Mouse (Mus musculus) activated CD4-positive, CD25-positive, alpha-beta regulatory T cell, adult 9 weeks (primary cell): Measurements from ENCODE around the gene H2al1o. TPM values are rescaled to one million over a fixed set of nuclear protein-coding genes. Genes with fewer than 3 reads are reported as not detected.

Experiments
- polyA plus RNA-seq: library from polyadenylated mRNA; unstranded; fragments of 100-300 nt; shearing (Covaris generic); gene quantifications from one replicate; pipeline ENCODE4 v1.2.1, GENCODE M21; 2017

H2al1o gene
- polyA plus RNA-seq = not detected

GRCm38 (mm10) chrX:9572309-9572708, at the start of gene H2al1o:
Gene H2al1o, minus strand, starts transcription at chrX:9572409.

Other genes starting within 250 kb of the H2al1o start
- gene H2al1k, start 221.8 kb downstream of the H2al1o start, polyA plus RNA-seq = not detected
- 46.2 TPM for gene Cybb, start 84.6 kb downstream of the H2al1o start, polyA plus RNA-seq
- gene Dynlt3, start 90.6 kb upstream of the H2al1o start, polyA plus RNA-seq = 52.4 TPM